Mouse (Mus musculus): ENCODE results near the gene Cldn14.
"Not testable (repeated sequence)": the region's sequence is repeated elsewhere in the genome, so short reads cannot be mapped to it uniquely, and the experiment has no call there.

Gene Cldn14

GRCm38 (mm10) chr16:94009356-94009755 lies 719 bp upstream of the Cldn14 start:
- no peak for DNase-seq (ENCODE audit: low read depth, low spot score)

- no peak for DNase-seq (ENCODE audit: low read depth, low spot score)
Measured at GRCm38 (mm10) chr16:94006706-94007665, 1.7 kb downstream of the Cldn14 start.

DNA sequence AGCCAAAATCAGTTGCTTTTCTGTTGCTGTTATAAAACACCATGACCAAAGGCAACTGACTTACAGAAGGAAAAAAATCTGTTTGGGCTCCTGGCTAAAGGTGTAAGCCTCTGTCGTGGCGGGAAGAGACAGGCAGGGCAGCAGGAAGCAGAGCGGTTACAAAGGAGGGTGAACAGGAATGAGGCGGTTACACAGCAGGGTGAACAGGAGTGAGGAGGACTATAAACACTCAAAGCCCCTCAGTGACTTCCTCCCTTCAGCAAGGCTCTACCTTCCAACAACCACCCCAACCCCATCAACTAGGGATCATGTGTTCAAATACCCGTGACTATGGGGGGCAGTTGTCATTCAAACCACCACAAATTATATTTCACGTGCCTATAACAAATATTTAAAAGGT lies 5.2 kb downstream of the Cldn14 start:
- DNase-seq (ENCODE audit: low read depth, low spot score), result no peak

DNA sequence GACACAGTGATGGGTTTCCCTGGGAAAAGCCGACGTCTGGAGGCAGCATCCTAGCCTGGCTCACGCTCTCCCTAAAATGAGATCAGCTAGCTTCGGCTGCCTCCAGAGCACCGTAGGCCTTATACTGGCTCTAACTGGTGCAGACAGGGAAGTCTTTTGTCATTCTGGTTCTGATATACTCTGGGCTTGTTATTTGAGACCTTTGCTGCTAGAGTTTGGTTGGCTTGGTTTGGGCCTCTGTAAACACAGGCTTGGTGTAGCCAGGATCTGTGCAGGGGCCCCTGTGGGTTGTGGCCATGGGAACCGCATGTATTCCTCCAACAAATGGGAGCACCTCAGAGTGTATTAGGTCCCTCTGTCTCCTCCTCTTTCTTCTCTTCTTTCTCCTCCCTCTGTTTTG lies 7.3 kb downstream of the Cldn14 start:
- DNase-seq (ENCODE audit: low read depth, low spot score), result no peak

GRCm38 (mm10) chr16:93998895-93999294 lies 9.7 kb downstream of the Cldn14 start:
- no peak for DNase-seq (ENCODE audit: low read depth, low spot score)

DNA sequence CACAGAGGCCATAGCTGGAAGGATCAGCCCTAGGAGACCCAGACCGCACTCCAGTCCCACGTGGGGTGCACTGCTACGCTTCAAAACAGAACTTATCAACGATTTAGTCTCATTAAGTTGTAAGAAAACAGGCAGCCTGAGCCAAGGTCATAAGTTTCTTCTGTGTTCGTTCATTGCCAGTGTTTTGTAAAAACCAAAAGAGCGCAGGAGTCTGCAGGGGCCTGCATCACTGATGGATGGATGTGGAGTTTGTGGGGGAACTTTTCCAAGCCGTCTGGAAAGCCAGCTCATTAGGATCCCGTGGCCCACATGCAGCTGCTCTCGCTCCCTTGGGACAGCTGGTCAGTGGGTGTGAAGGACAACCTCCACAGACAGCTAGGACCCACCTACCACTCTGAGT lies 25.1 kb downstream of the Cldn14 start:
- DNase-seq (ENCODE audit: low read depth, low spot score), result no peak

GRCm38 (mm10) chr16:93982341-93982740 lies 26.3 kb downstream of the Cldn14 start:
- no peak for DNase-seq (ENCODE audit: low read depth, low spot score)

DNA sequence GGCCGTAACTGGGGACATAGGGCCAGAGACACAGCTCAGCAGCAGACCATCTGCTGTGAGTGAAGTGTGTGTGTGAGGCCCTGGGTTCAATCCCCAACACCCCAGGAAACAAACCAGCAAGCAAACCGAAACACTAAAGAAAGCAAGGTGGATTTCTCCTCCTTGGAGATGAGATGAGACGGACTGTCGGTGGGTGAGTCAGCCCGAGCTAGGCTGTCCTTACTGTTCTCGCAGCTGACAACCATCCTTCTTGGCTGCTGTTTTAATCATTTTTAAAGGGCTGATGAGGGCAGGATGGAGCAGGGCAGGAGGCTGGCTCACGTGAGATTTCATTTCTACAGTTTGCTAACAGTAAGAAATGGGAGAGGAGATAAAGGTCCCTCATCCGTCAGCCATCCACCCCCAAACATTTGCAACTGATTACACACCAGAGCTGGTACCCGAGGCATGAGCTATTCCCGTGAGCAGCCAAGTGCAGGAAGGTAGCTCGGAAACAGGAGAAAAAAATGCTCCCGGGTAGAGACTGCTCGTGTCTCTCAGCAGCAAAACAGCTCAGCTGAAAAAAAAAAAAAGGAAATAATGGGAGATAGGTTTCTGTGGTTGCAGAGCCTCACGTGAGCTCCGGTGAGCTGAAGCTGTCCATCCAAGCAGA lies 27.3 kb downstream of the Cldn14 start:
- no peak for DNase-seq (ENCODE audit: low read depth, low spot score)

DNA sequence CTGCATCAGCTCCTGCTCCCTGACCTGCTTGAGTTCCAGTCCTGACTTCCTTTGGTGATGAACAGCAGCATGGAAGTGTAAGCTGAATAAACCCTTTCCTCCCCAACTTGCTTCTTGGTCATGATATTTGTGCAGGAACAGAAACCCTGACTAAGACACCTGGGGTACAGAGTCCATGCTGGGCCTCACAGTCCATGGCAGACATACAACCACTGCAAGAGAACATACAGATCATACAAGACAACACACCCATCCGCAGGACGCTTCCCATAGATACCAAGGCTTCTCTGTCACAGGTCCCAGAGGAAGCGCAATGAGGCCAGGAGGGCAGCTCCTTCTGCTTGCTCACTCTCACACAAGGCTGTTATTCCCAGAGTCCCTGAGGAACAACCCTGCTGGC lies 28.3 kb downstream of the Cldn14 start:
- not testable (repeated sequence) for DNase-seq (ENCODE audit: low read depth, low spot score)

DNA sequence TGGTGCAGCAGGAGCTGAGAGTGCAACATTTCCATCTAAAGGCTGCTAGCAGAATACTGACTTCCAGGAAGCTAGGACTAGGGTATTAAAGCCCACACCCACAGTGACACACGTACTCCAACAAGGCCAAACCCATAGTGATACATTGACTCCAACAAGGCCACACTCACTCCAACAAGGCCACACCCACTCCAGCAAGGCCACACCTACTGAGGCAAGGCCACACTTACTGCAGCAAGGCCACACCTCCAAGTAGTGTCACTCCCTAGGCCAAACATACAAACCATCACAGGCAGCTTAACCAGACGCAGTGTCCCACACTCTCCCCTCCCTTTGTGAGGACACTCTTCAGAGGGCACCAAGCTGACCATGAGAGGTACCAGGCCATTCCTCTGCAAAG lies 29.3 kb downstream of the Cldn14 start:
- DNase-seq (ENCODE audit: low read depth, low spot score), result no peak

DNA sequence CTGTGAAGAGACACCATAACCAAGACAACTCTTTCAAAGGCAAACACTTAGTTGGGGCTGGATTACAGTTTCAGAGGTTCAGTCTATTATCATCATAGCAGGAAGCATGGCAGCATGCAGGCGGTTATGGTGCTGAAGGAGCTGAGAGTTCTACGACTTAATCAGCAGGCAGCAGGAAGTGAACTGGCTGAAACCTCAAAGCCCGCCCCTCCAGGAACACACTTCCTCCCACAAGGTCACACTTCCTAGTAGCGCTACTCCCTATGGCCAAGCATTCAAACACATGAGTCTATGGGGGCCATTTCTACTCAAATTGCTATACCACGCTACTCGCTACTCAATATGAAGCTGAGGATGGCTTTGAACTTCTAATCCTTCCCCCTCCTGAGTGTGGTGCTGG lies 31.1 kb downstream of the Cldn14 start:
- no peak for DNase-seq (ENCODE audit: low read depth, low spot score)

DNA sequence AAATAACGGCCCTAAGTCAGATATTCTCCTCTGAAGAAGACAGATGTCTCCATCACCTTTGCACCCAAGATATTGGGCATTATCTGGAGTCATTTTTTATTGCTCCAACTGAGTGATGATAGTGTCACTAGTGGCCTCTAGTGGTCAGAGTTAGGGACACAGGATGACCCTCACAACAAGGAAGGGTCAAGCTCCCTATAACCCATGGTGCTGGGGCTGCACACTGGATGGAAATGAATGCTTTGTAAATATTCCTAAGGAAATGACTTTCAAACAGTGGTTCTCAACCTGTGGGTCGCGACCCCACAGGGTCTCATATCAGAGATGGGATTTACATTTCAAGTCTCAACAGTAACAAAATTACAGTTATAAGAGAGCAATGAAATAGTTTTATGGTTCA lies 31.7 kb downstream of the Cldn14 start:
- DNase-seq (ENCODE audit: low read depth, low spot score), result no peak

DNA sequence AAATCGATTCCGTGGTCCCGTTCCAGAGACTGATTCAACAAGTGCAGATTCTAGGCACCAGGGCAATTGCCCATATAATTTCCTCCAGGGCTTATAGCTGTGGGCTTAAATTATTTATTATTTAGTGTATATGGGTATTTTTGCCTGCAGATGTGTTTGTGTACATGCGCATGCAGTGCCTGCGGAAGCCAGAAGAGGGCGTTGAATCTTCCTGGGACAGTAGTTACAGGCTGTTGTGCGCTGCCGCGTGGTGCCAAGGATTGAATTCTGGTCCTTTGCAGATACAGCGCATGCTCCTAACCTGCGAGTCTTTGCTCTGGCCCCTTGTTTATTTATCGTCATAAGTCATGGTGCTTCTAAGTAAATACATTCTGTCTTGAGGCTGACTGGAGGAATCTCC lies 33.2 kb downstream of the Cldn14 start:
- no peak for DNase-seq (ENCODE audit: low read depth, low spot score)

DNA sequence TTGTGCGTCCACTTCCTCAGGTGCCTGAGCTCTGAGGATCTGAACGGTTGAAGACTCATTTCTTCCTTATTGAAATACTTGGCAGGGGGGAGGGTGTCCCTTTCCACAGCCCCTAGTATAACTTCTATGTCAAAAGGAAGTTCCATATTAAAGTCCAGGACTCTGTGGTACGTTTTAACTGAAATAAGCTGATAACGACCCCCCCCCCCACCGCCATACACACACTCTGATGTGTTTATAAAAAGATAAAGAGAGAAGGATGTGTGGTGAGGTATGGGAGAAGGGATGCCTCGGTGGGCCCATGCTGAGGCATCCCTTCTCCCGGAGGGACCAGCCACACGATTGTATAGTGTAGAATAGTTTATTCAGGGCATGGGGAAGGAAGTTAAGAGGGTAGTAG lies 34.4 kb downstream of the Cldn14 start:
- no peak for DNase-seq (ENCODE audit: low read depth, low spot score)

DNA sequence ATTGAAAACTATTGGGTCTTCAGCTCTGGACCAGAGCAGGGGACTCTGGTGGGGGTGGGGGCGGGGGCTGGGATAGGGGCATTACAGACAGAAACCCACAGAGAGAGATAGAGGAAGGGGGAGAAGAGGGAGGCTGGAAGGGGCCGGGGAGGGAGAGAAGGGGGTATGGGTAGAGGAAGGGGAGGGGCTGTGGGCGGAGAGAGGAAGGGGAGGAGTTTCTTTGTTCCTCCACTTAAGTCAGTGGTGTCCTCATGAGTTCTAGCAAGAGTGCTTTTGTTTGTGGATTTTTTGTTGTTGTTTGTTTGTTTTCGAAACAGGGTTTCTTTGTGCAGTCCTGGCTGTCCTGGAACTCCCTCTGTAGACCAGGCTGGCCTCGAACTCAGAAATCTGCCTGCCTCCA lies 35.1 kb downstream of the Cldn14 start:
- no peak for DNase-seq (ENCODE audit: low read depth, low spot score)

DNA sequence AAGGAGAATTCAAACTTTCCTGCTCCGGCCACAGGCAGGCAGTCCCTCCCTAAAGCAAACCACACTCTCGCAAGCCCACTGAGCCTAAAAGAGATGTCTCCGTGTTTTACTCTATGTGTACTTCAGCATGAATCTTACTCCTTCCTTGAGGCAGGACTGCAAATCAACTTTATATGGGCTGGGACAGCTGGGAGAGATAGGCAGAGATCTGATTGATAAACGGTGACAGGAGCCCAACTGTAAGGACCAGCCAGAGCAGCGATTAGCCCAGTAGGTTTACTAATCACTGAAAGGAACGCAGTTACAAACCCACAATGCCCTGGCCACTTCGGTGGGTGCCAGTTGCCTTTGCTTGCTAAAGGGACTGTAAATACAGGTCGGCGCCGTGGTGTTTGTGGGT lies 35.5 kb downstream of the Cldn14 start:
- no peak for DNase-seq (ENCODE audit: low read depth, low spot score)

GRCm38 (mm10) chr16:93971046-93971445 lies 37.6 kb downstream of the Cldn14 start:
- no peak for DNase-seq (ENCODE audit: low read depth, low spot score)

DNA sequence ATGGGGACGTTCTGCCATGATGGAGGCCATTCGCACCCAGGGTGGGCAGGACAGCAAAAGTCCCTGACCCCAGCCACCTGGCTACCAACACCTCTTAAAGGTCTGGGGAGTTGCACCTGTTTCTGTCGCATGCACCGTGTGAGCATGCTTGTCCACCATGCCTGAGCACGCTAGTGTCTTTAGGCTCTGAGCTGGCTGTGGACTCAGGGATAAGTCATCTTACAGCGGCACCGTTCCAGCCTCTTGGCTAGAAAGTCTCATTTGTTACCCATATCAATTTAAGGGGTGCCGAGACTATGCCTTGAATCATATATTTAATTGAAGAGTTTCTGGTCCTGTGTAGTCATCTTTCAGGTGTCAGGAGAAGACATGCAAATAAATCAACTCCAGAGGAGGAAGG lies 40.7 kb downstream of the Cldn14 start:
- DNase-seq (ENCODE audit: low read depth, low spot score), result no peak

GRCm38 (mm10) chr16:93962283-93962682 lies 46.4 kb downstream of the Cldn14 start:
- no peak for DNase-seq (ENCODE audit: low read depth, low spot score)

GRCm38 (mm10) chr16:93961099-93961646 lies 47.5 kb downstream of the Cldn14 start:
- DNase-seq (ENCODE audit: low read depth, low spot score), result no peak

GRCm38 (mm10) chr16:93960495-93960894 lies 48.1 kb downstream of the Cldn14 start:
- DNase-seq (ENCODE audit: low read depth, low spot score), result no peak

- no peak for DNase-seq (ENCODE audit: low read depth, low spot score)
Measured at GRCm38 (mm10) chr16:93957402-93957801, 51.2 kb downstream of the Cldn14 start.

- no peak for DNase-seq (ENCODE audit: low read depth, low spot score)
Measured at GRCm38 (mm10) chr16:93956986-93957385, 51.7 kb downstream of the Cldn14 start.
